Mouse (Mus musculus) neural tube, embryonic 12.5 days (tissue): ENCODE results near the gene Abl2. TPM values are rescaled to one million over a fixed set of nuclear protein-coding genes. Genes with fewer than 3 reads are reported as not detected.
"Not testable (repeated sequence)": the region's sequence is repeated elsewhere in the genome, so short reads cannot be mapped to it uniquely, and the experiment has no call there.

Experiments
- ATAC-seq: fragments of 200-750 bp; cut with Nextera tagmentation; 2 replicates; pipeline ENCODE4 v1.8.0; 2017; ENCODE audit warnings: low read depth, mild to moderate bottlenecking, moderate TSS enrichment, moderate library complexity; ENCODE audit not compliant: low FRiP score
- H3K27ac ChIP-seq: fragments of 300-500 bp; sonication (generic); 2 replicates; pipeline ENCODE4 v1.5.1; 2016
- H3K27me3 ChIP-seq: fragments of 300-500 bp; sonication (generic); replicated peaks from 2 replicates; pipeline ENCODE4 v1.6.1; 2016; ENCODE audit warnings: mild to moderate bottlenecking
- H3K36me3 ChIP-seq: fragments of 300-500 bp; sonication (generic); 2 replicates; pipeline ENCODE4 v1.6.1; 2016; ENCODE audit warnings: mild to moderate bottlenecking
- H3K4me1 ChIP-seq: fragments of 300-500 bp; sonication (generic); 2 replicates; pipeline ENCODE4 v1.6.1; 2016
- H3K4me2 ChIP-seq: fragments of 300-500 bp; sonication (generic); replicated peaks from 2 replicates; pipeline ENCODE4 v1.6.1; 2016; ENCODE audit warnings: mild to moderate bottlenecking
- H3K4me3 ChIP-seq: fragments of 300-500 bp; sonication (generic); 2 replicates; pipeline ENCODE4 v1.5.1; 2016
- H3K9ac ChIP-seq: fragments of 300-500 bp; sonication (generic); 2 replicates; pipeline ENCODE4 v1.6.1; 2016; ENCODE audit warnings: mild to moderate bottlenecking
- H3K9me3 ChIP-seq: fragments of 300-500 bp; sonication (generic); 2 replicates; pipeline ENCODE4 v1.6.1; 2016; ENCODE audit warnings: mild to moderate bottlenecking
- WGBS: fragments of 180-500 bp; shearing (Covaris S2); methylation state at CpG from one replicate; pipeline ENCODE4 v1.1.7; 2016; 5-methylcytosine and 5-hydroxymethylcytosine counted together
- polyA plus RNA-seq: library from polyadenylated mRNA; unstranded; fragments of >200 nt; fragmentation: Nextera tagmentation; extraction: Ambion mirVana; gene quantifications from 2 replicates; pipeline ENCODE4 v1.2.1, GENCODE M21; 2016

Gene Abl2
- polyA plus RNA-seq, 1 experiment from 2014 or later = 6.3 TPM

DNA sequence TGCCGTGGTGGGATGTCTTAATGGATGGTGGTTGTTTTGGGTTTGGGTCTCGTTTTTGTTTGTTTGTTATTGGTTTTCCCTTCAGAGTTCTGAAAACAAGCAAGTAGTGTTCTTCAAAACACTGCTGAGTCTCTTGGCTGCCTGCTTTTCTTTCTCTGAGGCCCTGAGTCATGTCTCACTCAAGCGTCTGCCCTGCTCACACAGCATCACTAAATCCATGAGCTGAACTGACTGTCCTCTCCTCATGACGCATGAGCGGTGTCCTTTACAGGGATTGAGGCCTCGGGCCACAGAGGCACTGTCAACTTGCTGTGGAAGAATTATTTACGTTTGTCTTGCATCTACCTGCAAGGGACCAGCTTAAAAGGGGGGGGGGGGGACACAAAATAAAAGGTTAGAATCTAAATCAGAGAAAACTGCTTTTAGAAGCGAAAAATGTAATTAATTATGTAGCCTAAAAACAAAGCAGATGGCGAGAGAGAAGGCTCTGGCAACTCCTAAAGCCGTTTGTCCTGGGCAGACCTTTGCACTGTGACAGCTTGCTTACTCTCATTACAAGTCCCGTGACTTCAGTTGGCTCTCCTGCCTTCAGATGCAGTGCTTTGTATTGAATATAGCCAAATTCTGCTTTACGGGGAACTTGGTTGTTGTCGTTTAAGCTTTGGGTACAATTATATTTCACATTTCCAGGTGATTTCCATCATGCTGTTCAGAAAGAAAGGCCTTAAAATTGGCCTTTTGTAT is 86.4 kb downstream of the Abl2 start:
- Histone ChIP-seq H3K9me3 (no peaks in the 10 kb centered on the region), H3K36me3 (peaks cover 30% of the 10 kb centered on the region), H3K4me1 (no peaks in the 10 kb centered on the region), H3K4me3 (no peak overlapping the region), H3K27ac (no peak overlapping the region), H3K27me3 (no peaks in the 10 kb centered on the region), H3K9ac (no peak overlapping the region), H3K4me2 (no peak overlapping the region)
- no peak for ATAC-seq
- 64% methylated on average over 13 of the region's 13 CpGs for WGBS

DNA sequence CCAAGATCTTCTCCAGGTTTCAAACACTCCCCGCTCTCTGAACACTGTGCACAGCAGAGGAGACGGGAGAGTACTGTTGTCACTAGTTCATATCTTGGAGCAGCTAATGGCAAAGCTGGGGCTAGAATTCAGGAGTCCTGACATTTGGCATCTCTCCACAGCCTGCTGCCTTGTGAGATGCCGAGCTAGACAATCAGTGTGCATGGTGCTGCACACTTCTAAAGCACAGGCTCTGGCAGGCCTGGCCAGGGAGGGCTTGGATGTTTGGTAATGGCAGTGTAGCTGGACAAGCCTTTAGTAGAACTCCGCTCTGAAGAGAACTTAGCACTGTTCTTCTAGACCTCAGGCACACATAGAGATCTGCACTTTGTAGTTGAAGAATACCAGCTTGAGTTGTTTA is 87.4 kb downstream of the Abl2 start:
- no peak overlapping the region for H3K9ac ChIP-seq
- ATAC-seq = no peak

GRCm38 (mm10) chr1:156648705-156649104 is 90.1 kb downstream of the Abl2 start:
- Histone ChIP-seq H3K27me3 (no peaks in the 10 kb centered on the region), H3K9me3 (no peaks in the 10 kb centered on the region), H3K4me1 (no peaks in the 10 kb centered on the region), H3K36me3 (no peaks in the 10 kb centered on the region), H3K27ac (no peak overlapping the region), H3K4me3 (no peak overlapping the region), H3K4me2 (no peak overlapping the region), H3K9ac (no peak overlapping the region)
- WGBS = 23% methylated on average over 2 of the region's 2 CpGs
- no peak for ATAC-seq

More for the DNA sequence above, 87.4 kb downstream of the Abl2 start:
- H3K9me3 ChIP-seq = no peaks in the 10 kb centered on the region
- H3K4me2 ChIP-seq = no peak overlapping the region
- H3K27me3 ChIP-seq = no peaks in the 10 kb centered on the region
- H3K27ac ChIP-seq = no peak overlapping the region
- H3K36me3 ChIP-seq = peaks cover 21% of the 10 kb centered on the region
- no peak overlapping the region for H3K4me3 ChIP-seq
- H3K4me1 ChIP-seq = no peaks in the 10 kb centered on the region
- 92% methylated on average over 4 of the region's 4 CpGs for WGBS

DNA sequence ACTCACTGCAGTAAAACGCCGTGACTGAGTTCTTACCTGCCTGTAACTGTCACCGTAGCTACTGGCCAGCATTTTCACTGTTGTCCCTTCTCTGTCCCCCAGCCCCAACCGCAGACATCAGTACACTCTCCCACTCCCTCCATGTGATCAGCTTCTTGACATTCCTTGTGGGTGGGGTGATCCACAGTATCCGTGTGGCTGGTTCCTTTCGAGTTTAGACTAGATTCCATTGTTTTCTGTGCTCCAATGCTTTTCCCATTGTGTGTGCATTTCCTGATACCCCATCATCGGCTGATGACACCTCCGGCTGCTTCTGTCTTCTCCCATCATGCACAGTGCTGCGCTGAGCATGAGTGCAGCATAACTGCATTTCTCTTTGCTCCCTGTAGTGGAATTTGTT is 92.0 kb downstream of the Abl2 start:
- H3K9ac ChIP-seq = no peak overlapping the region
- no peaks in the 10 kb centered on the region for H3K27me3 ChIP-seq
- H3K27ac ChIP-seq = no peak overlapping the region
- no peaks in the 10 kb centered on the region for H3K9me3 ChIP-seq
- no peak for ATAC-seq
- WGBS = 78% methylated on average over 9 of the region's 9 CpGs
- no peak overlapping the region for H3K4me2 ChIP-seq
- H3K4me3 ChIP-seq = no peak overlapping the region
- H3K4me1 ChIP-seq = no peaks in the 10 kb centered on the region
- no peaks in the 10 kb centered on the region for H3K36me3 ChIP-seq

DNA sequence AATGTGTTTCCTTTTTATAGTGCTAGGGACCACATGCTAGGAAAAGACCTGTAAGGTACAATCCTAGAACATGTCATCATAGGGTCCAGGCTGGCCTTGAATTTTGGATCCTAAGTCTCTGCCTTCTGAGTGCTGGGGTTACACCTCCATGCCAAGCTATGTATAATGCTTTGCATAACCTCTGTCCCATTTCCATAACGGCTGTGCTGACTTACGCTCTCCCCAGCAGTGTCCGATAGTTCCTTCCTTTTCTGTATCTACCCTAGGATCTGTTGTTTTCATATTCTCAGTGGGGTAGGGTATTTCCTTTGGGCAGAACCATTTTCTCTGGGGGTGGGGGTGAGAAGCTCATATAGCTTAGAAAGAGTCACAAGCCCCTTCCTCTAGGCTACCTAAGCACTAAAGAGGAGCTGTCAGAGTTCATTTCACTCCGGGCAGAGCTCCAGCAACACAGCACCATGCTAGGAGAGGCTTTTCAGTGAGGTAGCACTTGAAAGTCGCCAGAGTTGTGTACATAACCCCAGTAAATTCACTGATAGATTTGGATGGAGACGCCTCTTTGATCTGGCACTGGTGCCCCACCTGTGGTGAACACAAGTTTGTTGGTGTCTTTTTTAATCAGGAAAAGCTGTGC is 93.7 kb downstream of the Abl2 start:
- no peak overlapping the region for H3K27ac ChIP-seq
- H3K4me3 ChIP-seq = no peak overlapping the region
- no peak for ATAC-seq
- no peaks in the 10 kb centered on the region for H3K9me3 ChIP-seq
- H3K9ac ChIP-seq = no peak overlapping the region
- no peaks in the 10 kb centered on the region for H3K36me3 ChIP-seq
- WGBS = 67% methylated on average over 6 of the region's 6 CpGs
- no peak overlapping the region for H3K4me2 ChIP-seq
- H3K27me3 ChIP-seq = no peaks in the 10 kb centered on the region
- H3K4me1 ChIP-seq = no peaks in the 10 kb centered on the region

DNA sequence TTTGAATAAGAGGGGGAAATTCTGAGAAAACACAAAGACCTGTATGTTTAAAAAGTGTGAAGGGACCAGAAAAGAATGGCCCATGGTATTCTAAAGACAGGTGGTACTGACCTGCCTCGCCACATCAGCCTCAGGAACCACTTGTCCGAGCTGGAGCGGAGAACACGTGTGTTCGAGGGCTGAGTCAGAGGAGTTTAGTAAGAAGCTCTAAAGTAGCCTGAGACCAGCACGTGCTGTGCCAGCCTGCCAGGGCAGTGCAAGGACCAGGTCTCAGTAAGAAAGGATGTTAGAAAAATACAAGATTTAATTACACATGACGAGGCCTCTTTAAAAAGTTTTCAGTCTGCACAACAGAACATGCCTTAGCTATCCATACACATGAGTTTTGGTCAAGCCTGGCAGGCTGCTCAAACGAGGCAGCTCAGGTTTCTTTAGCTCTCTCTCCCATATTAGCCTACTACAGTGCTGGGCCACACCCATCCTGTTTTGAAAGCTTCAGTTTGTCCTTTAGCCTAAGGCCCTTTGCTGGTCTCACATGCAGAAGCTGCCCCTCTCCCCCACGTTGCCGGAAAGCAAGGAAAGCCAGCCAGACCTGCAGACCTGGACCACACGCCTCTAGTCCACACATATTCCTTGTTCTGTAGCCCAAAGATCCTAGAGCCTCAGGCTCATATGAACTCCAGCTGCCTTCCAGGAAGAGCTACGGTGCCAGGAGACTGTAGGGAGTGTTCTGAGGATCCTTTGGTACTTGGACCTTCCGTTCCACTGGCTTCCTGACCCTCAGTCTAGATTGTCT is 96.3 kb downstream of the Abl2 start:
- Histone ChIP-seq H3K4me3 (no peak overlapping the region), H3K27me3 (no peaks in the 10 kb centered on the region), H3K9ac (no peak overlapping the region), H3K4me1 (no peaks in the 10 kb centered on the region), H3K9me3 (no peaks in the 10 kb centered on the region), H3K27ac (no peak overlapping the region), H3K36me3 (no peaks in the 10 kb centered on the region; the same call in 1 of the 2 replicates), H3K4me2 (no peak overlapping the region)
- ATAC-seq = no peak
- 83% methylated on average over 13 of the region's 13 CpGs for WGBS

DNA sequence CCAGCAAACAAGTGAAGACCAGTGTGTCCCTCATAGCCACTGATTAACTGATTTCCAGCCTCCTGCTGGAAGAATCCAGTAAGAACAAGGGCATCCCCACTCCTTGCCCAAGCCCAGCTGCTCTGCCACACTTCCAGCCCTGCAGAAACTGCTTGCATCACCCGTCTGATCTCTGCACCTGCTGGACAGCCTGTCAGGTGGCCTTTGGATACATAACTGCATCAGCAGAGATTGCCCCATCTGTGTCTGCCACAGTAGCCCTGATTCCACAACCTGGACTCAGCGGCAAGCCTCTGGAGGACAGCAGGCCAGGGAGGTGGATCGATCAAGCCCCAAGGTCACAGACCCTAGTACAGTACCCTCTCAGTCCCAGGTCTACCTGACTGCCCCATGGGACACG is 98.9 kb downstream of the Abl2 start:
- Histone ChIP-seq H3K4me2 (no peak overlapping the region), H3K9ac (no peak overlapping the region), H3K36me3 (peaks cover 4% of the 10 kb centered on the region), H3K4me1 (no peaks in the 10 kb centered on the region), H3K4me3 (no peak overlapping the region), H3K27me3 (no peaks in the 10 kb centered on the region), H3K27ac (no peak overlapping the region), H3K9me3 (no peaks in the 10 kb centered on the region)
- 93% methylated on average over 4 of the region's 4 CpGs for WGBS
- ATAC-seq = no peak

DNA sequence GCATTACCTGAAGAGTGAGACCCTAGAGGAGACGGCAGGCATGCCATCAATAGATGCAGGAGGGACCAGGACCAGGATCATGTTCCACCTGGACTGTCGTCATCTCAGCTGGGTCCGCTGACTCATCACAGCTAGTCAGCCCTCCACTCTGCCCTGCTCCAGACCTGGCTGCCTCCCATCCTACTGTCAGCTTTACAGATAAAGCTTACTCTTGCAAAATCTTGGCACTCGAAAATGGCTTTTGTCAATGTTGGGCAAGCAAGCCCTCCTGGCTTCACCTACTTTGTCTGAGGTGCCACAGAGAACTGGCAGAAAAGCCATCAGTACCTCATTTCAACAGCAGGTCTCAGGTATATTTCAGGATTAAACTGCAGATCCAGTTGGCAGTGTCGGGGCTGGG is 100.1 kb downstream of the Abl2 start:
- Histone ChIP-seq H3K4me3 (no peak overlapping the region), H3K4me2 (no peak overlapping the region), H3K9me3 (no peaks in the 10 kb centered on the region), H3K36me3 (peaks cover 4% of the 10 kb centered on the region), H3K27me3 (no peaks in the 10 kb centered on the region), H3K4me1 (no peaks in the 10 kb centered on the region), H3K27ac (no peak overlapping the region), H3K9ac (no peak overlapping the region)
- no peak for ATAC-seq
- 89% methylated on average over 5 of the region's 5 CpGs for WGBS

GRCm38 (mm10) chr1:156659906-156660659 is 101.5 kb downstream of the Abl2 start:
- Histone ChIP-seq H3K36me3 (peaks cover 4% of the 10 kb centered on the region), H3K27ac (no peak overlapping the region), H3K27me3 (no peaks in the 10 kb centered on the region), H3K4me1 (no peaks in the 10 kb centered on the region), H3K9ac (no peak overlapping the region), H3K9me3 (no peaks in the 10 kb centered on the region), H3K4me2 (no peak overlapping the region), H3K4me3 (no peak overlapping the region)
- no peak for ATAC-seq
- 89% methylated on average over 13 of the region's 13 CpGs for WGBS

DNA sequence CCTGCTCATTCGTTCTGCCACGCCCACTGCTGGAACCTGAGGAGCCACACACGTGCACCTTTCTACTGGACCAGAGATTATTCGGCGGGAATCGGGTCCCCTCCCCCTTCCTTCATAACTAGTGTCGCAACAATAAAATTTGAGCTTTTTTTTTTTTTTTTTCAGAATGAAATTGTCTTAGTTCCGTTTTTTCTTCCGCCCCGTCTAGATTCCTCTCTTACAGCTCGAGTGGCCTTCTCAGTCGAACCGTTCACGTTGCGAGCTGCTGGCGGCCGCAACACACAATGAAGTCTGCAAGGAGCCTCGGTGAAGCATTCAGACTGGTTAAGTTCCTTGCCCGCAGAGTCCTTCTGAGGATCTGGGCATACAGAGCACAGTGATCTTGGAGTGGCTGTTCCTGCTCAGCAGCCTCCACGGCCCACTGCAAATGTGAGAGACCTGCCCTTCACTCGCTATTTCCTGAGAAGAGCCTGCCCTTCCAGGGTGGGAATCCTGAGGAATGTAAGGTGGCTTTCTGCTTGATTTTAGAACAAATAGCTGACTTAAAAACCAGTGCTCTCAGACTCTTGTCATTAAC is 102.2 kb downstream of the Abl2 start:
- H3K4me3 ChIP-seq, H3K27me3 ChIP-seq, ATAC-seq, H3K27ac ChIP-seq, H3K4me1 ChIP-seq, H3K9me3 ChIP-seq, H3K4me2 ChIP-seq, H3K9ac ChIP-seq, H3K36me3 ChIP-seq: not testable (repeated sequence)
- 74% methylated on average over 21 of the region's 21 CpGs for WGBS

GRCm38 (mm10) chr1:156665777-156666176 is 107.2 kb downstream of the Abl2 start:
- Histone ChIP-seq H3K9me3 (no peaks in the 10 kb centered on the region), H3K4me1 (0 out of 2 replicates have a peak, but pooled peaks cover 10% of the 10 kb centered on the region), H3K27ac (no peak overlapping the region), H3K4me2 (no peak overlapping the region), H3K9ac (no peak overlapping the region), H3K27me3 (no peaks in the 10 kb centered on the region), H3K36me3 (peaks cover 4% of the 10 kb centered on the region), H3K4me3 (no peak overlapping the region)
- WGBS = 92% methylated on average over 8 of the region's 8 CpGs
- no peak for ATAC-seq
